Mouse (Mus musculus) heart, adult 8-10 months (tissue): ENCODE measurements around the gene Mbnl1. TPM values are rescaled to one million over a fixed set of nuclear protein-coding genes. Genes with fewer than 3 reads are reported as not detected.
A peak's percentile ranks its signal among the peaks of the same experiment; 100 is the strongest.

Experiments
- DNase-seq: peaks from one replicate; pipeline ENCODE4 v3.0.0; 2022; ENCODE audit warnings: low spot score
- total RNA-seq, 4 experiments: library from RNA; stranded (reverse); gene quantifications; 2 replicates each; pipeline ENCODE4 v1.2.4; 2022

Mbnl1 gene
- total RNA-seq, 4 experiments from 2014 or later, result 226 to 256 (median 245) TPM

DNA sequence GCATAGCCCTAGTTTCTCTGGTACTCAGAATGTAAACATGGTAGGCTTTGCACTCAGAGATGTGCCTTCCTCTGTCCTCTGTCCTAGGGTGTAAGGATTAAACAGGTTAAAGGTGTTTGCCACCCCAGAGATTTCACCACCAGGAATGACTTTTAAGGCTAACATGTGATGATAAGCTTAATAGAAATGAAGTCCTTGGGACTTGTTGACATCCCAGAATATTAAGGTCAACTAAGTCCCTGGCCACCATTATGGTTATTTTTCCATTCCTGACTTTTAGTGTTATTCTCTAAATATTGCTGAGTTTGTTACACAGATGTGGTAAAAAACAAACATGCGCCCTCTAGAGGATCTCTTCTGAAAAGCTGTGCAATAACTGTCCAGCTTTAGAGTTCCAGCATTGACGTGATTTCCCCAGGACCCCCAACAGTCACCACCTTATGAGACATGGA, 136.3 kb downstream of the Mbnl1 start:
- peak; percentile 63 for DNase-seq

GRCm38 (mm10) chr3:60611839-60612238, 139.2 kb downstream of the Mbnl1 start:
- DNase-seq, result peak; percentile 79

DNA sequence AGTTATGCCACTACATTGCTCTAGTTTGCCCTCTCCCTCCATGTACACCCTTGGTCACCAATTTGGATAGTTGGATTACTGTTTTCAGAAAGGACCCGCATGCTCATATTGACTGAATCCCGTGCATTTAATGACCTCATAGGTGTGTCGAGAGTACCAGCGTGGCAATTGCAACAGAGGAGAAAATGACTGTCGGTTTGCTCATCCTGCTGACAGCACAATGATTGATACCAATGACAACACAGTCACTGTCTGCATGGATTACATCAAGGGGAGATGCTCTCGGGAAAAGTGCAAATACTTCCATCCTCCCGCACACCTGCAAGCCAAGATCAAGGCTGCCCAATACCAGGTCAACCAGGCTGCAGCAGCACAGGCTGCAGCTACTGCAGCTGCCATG, 140.5 kb downstream of the Mbnl1 start:
- DNase-seq, result no peak

DNA sequence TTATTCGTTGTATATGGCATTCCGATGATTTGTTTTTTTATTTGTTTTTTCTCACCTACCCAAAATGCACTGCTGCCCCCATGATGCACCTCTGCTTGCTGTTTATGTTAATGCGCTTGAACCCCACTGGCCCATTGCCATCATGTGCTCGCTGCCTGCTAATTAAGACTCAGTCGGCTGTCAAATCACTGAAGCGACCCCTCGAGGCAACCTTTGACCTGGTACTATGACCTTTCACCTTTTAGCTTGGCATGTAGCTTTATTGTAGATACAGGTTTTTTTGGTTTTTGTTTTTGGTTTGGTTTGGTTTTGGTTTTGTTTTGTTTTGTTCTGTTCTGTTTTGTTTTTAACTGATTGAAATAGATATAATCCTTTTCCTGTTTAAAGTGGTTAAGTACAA, 141.9 kb downstream of the Mbnl1 start:
- no peak for DNase-seq

DNA sequence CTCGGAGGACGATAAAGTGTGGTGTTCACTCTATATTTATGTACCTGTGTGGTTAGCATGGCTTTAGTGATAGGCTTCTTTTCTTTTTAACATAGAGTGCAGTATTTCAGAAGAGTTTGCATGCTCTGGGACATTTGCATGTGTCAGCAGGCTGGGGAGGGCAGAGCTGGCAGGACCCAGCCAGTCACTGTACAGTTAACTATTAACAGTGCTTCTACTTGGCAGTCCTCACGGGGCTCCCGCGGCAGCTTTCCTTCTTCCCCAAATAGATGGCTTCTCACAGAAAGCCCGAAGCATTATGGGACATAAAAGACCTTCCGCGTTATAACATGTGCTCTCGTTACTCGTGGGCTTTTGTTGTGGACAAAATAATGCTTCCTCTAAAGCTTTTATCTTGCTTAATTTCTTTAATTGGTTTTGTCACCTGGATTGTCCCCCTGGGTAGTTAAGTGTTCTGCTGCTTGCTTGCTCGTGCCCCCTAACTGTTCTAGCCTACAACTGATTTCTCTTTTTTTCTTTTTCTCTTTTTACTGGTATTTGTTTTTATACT, 142.5 kb downstream of the Mbnl1 start:
- no peak for DNase-seq

DNA sequence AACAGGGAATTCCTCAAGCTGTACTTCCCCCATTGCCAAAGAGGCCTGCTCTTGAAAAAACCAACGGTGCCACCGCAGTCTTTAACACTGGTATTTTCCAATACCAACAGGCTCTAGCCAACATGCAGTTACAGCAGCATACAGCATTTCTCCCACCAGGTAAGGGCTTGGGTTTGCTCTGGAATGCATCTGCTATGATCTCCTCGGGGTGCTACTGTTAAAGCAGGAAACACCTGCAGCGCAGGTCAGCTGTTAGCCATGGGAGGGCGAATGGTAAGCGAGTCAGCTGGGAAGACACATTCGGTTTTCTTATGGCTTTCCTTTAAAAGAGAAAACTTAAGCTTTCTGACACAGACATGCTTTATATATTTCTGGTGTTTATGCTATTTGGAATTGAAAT, 143.0 kb downstream of the Mbnl1 start:
- DNase-seq, result no peak

DNA sequence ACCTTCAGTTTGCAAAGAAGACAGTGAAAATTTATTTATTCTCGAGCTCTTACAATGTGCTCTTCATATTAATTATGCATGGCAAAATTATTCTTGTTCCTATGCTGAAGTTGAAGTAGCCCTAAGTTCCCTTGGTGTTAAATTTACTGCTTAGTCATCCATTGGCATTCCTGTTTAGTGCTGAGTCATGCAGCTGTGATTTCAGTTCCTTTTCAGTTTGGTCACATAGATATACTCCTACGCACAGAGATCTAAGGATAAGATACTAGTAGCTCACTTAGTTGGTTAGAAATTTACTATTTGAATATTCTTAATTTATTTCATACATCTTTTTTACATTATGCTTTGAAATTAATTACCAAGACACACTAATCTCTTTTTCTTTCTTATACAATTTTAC, 143.5 kb downstream of the Mbnl1 start:
- no peak for DNase-seq

DNA sequence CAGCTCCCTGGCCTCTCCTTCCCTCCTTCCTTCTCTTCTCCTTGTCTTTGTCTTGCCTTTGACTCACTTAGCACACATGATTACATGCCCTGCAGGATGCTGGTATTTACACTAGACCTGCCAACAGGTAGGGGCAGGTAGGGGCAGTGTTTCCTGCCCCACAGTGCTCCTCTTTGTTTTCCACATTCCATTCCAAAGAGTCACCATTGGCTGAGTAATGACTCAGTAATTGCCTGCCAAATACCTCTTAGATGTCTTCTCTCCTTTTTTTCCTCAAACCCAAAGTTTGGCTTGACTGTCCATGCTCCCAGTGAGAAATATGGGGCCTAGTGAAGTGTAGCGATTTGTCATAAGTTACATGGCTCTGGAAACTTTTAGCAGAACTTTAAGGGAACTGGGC, 145.0 kb downstream of the Mbnl1 start:
- no peak for DNase-seq

GRCm38 (mm10) chr3:60620236-60620635, 147.6 kb downstream of the Mbnl1 start:
- no peak for DNase-seq

DNA sequence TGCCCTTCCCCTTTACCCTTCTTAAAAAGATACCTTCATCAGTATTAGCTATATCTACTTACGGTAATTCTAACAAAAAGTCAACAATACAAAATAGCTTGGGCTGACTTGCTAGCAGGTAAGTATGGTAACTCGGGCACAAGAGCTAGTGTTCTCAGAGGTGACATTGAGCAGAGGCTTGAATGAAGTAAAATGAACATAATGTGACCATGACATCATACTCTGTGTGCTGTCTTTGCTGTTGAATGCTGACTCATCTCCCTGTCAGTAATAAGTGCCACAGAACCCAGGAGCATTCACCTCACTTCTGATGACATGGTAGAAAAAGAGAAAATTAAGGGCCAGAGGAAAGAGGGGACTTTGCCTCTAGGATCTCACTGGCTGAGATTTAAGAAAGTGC, 158.6 kb downstream of the Mbnl1 start:
- DNase-seq, result no peak

GRCm38 (mm10) chr3:60631754-60632153, 159.1 kb downstream of the Mbnl1 start:
- no peak for DNase-seq

- DNase-seq, result no peak
Measured at GRCm38 (mm10) chr3:60632796-60633466, 160.3 kb downstream of the Mbnl1 start.

DNA sequence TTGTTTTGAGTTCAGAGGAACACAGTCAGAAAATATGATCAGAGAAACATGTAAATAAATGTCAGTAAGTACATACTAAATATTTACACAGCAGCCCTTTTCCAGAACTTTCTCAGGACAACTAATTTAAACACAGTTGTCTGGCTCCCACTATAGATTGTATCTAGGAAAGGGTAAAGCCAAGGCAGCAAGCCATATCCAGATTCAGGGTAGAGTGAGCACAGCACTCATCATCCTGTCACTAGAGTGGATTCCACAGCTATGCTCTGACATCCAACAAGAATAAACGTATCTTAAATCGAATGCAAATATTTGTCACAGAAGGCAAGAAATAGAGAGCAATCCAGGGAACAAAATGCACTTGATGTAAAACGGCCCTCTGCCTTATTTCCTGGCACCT, 165.9 kb downstream of the Mbnl1 start:
- no peak for DNase-seq

DNA sequence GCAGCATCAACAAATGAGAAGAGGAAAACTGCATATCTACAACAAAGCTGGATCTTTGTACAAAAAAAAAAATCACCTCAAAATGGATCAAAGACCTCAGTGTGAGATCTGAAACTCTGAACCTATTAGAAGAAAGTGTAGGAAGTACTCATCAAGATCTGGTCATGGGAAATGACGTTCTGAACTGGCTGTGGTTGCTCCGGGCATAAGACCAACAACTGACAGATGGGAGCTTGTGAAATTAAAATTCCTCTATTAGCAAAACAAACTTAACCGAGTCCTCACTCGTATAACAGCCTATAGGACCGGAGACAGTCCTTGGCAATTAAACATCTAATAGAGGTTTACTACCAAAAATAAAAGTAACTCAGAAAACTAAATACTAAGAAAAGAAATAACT, 166.5 kb downstream of the Mbnl1 start:
- peak; percentile 37 for DNase-seq

- DNase-seq, result no peak
Measured at GRCm38 (mm10) chr3:60642227-60642626, 169.6 kb downstream of the Mbnl1 start.

DNA sequence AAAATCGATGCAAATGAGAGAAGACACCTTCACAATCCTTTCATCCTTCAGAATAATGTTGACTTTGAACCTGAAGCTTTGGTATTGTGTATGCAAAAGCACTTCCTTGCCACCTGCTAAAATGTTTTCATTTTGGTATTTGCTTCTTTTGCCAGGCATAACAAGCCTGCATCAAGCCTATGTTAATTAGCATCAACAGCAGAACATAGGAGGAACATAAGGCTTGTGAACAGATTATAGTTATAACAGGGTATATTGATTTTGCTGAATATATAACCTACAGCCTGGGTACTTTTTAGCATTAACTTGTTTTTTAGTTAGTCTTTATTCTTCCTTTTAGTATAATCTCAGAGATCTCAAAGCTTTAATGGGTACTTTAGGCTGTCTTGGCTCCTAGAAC, 172.9 kb downstream of the Mbnl1 start:
- DNase-seq, result no peak

GRCm38 (mm10) chr3:60648293-60648692, 175.7 kb downstream of the Mbnl1 start:
- no peak for DNase-seq

DNA sequence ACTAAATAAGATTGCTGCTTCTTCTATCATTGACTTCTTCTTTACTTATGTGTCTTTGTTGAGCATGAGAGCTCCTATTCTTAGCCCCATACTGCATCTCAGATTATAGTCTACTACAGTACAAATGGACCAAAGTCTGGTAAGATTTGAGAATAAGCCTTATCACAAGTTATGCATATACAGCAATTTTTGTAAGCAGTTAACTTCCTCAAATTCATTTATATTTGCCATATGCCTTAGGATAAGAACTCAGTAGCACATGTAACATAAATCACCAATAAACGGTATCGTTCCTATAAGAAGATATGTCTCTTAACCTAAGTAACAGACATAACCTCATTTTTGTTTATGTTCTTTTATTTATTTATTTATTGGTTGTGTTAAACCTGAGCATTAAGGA, 188.1 kb downstream of the Mbnl1 start:
- DNase-seq, result no peak
